Mouse (Mus musculus): ENCODE data around the gene Crebl2.

Crebl2 gene

DNA sequence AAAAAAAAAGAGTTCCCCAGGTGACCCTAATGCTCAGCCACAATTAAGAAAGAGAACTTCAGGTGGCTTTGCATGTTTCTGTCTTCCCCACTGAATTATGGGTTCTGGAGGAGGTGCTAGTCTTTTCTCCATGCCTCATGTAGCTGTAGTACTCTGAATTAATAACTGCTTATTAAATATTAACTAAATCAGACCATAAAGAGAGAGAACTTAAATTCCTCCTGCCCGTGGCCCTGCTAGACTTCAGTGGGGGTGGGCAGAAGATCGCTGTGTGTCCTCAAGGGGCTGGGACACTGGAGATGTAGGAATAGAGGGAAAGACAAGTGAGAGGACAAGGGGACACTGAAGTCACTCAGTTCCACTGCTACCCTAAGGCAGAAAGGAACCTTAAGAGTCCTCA lies 42.3 kb downstream of the Crebl2 start:
- DNase-seq (ENCODE audit: low read depth, low spot score), result no peak

DNA sequence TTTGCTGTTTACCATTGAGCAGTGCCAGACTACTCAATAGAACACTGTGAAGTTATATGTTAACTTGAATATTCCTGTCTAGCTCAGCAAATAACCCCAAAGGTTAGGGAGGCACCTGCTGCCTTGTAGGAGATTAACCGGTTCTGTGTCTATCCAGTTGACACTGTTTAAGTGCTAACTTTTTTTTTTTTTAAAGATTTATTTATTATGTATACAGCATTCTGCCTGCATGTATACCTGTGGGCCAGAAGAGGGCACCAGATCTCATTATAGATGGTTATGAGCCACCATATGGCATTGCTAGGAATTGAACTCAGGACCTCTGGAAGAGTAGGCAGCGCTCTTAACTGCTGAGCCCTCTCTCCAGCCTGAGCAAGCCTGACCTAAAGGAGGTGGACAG lies 43.1 kb downstream of the Crebl2 start:
- DNase-seq (ENCODE audit: low read depth, low spot score), result no peak

DNA sequence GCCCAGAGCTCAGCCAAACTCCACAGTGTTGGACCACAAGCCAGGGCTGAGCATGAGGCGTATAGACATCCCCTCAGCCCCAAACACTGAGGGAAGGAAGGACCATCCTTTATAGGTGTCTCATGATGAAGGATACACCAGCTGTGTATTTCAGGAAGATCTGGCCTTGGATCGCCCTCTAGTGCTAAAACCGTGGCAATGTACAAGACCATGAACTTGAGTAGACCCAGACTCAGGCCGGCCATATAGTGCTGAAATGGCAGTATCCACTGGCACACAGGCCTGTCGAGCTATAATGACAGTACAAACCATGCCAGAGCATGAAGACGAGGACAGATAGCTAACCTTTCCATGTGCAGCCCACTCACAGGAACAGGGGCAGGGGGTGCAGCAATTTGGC lies 46.8 kb downstream of the Crebl2 start:
- peak; percentile 79 for DNase-seq (ENCODE audit: low read depth, low spot score)

DNA sequence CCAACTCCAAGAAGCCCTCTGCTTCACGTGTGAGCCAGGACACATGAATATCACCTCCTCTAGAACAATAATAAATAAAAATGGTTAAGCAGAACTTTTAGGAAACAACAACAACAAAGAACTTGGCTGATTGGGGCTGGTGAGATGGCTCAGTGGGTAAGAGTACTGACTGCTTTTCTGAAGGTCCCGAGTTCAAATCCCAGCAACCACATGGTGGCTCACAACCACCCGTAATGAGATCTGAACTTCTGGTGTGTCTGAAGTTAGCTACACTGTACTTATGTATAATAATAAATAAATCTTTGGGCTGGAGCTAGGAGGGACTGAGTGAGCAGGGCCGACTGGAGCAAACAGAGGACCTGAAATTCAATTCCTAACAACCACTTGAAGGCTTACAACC lies 47.3 kb downstream of the Crebl2 start:
- no peak for DNase-seq (ENCODE audit: low read depth, low spot score)

DNA sequence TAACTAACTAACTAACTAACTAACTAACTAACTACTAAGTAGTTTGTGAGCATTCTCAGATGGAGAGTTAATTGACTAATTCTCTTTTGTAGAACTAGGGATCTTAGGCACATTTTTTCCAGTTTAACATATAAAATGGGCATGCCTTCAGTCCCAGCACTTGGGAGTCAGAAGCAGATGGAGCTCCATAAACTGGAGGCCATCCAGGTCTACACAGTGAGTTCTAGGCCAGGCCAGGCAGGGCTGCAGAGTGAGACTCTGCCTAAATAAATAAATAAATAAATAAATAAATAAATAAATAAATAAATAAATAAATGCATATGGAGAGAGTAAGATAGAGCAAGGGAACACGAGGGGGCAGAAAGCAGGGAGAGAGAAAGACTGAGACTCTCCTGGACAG lies 47.9 kb downstream of the Crebl2 start:
- DNase-seq (ENCODE audit: low read depth, low spot score), result no peak

DNA sequence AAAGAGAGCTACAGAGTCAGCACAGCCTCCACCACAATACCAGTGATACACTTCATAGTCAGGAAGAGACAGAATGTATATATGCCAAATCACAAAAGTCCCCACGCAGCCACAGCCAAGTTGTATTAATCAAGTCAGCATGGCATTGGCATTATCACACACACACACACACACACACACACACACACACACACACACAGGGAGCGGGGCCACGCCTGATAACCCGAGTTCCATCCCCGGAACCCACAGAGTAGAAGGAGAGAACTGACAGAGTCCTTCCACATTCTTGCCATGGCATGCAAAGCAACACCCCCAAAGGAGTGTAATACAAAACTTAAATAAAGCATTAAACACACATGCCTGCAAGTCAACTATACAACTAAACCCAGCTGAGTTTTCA lies 49.6 kb downstream of the Crebl2 start:
- DNase-seq (ENCODE audit: low read depth, low spot score), result no peak

DNA sequence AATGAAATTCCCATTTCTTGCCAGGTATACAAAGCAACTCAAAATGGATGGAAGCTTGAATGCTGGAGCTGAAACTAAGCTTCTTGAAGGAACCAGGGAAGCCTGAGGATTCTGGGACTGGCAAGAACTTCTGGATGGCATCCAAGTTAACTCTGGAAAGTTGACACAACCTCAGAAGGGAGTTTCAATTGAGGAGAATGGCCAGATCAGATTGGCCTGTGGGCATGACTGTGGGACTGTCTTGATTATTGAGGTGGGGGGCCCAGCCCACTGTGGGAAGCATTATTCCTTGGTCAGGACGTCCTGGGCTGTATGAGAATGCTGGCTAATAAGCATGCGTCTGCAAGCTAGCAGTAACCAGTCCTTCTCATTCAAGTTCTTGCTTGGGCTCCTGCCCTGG lies 50.1 kb downstream of the Crebl2 start:
- DNase-seq (ENCODE audit: low read depth, low spot score), result no peak

DNA sequence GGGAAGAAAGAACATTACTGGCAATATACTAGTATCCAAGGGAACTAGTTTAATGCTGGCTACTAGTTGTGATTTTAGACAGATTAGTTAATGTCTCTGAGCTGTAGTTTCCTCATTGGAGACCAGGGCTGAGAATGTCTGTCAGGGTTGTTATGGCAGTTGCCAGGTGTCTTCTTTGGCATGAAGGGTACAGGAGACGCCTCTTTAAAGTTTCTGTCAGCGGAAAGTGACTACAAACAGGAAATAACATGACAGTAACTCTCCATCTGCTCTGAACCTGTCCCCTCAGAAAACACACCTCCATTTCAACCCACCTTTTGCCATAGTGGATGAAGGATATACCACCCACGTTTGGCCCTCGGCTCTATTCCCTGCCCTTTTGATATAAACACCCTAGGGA lies 53.7 kb downstream of the Crebl2 start:
- DNase-seq (ENCODE audit: low read depth, low spot score), result no peak

DNA sequence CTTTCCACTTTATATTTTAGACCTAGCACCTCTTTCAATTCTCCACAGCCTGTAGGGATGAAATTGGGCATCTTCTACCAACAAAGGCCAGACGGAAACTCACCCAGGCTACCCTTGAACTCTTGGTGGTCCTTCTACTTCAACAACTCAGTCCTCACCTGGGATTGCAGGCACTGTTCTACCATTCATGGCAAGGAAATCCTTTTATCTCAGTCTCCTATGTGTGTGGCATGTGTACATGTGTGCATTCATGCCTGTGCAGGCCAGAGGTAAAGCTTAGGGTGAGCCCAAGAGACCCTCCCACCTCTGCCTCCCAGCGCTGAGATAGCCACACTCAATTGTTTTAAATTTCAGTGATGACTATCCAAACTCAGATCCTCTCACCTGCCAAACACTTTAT lies 55.6 kb downstream of the Crebl2 start:
- no peak for DNase-seq (ENCODE audit: low read depth, low spot score)

DNA sequence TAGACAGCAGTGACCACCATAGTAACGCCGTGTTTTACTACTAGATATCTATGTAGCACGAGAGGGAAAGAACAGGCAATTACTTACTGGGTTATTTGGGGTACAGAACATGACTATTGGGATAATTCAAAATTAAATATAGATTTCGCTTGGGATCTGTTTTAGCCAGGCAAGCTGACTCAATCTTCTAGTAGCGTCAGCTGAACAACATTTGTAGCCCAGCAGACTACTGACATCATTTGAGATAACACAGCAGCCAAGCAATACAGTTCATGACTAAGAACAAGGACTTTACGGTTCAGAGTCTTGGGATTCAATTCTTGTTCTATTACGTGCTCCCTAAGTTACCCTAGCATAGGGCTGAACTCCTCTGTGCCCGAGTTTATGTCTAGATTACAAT lies 56.5 kb downstream of the Crebl2 start:
- DNase-seq (ENCODE audit: low read depth, low spot score), result no peak

DNA sequence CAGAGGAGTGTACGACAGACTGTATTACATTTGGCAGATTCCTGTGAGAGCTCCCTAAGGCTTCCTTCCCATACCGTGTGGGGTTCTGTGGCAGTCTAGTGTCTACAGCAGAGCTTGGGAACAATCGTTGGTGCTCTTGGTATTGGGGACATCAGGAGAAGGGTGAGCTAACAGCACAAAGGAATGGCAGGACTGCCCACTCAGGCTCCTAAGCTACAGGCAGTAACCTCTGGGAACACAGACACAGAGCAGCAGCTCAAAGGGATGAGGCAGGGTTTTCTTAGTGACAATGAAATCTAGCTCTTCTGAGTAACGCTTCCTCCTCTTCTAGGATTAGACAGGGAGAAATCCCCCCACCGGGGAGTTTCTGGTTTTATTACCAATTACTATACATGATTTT lies 57.1 kb downstream of the Crebl2 start:
- no peak for DNase-seq (ENCODE audit: low read depth, low spot score)

DNA sequence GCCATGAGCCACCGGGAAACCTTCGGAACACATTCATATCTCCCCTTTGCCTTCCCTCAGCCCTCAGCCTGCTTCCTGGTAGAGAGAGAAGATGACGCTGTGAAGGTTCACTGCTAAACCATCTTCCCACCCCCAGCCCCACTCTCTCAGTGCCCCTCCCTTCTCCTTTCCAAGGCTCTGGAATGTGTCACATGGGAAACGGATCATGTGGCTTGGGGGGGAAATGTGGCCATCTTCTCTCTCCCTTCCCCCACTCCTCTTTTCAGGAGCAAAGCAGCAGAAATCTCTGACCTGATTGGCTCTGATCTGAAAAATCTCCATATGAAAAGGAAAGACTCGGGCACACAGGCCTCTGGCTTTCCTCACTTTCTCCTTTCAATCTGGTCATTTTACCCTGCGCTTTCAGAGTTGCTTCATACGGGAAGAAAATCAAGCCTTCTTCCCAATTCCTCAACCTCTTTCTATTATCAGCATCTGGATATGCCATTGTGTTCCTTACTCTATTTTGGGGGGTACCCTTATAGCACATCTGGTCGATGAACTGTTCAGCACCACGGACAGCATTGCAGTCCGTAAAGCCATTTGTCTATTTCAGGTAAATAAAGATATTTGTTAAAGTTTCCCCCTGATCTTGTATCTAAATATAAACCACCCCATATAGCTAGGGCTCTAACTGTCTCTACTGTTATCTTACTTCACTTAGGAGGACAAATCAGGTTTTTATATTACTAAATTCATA lies 57.9 kb downstream of the Crebl2 start:
- no peak for DNase-seq (ENCODE audit: low read depth, low spot score)

DNA sequence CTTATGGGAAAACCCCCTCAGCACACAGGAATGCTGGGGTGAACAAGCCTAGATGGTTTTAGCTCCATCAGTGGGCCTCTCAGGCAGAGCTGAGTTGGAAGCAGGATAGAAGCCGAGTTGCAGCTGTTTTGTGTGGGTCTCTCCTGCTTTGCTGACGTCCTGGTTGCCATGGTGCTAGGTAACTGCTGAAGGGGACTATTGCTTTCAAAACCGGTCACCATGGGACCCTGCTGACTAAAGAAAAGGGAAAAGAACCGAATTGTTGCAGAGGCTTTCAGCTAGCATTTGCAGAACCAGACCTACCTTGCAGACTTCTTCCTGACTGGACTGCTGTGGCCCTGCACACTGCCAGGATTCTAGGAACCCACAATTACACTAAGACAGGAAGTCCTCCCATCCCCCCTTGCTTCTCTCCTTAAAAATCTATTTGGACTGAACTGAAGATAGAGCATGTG lies 58.6 kb downstream of the Crebl2 start:
- no peak for DNase-seq (ENCODE audit: low read depth, low spot score)

DNA sequence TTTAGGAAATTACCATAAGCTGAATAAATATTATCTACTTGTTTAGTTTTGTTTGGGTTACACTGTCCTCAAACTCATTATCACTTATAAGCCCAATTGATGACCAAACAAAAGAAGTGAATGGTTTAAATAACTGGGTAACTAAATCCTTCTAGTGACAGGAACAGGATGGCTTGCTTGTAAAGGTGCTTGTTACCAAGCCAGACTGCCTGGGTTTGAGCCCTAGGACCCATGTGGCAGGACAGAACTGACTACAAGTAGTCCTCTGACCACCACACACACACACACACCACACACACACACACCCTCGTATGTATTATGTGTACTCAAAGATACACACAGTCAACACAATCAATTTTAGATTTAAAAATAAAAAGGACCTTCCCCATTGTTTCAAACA lies 59.8 kb downstream of the Crebl2 start:
- DNase-seq (ENCODE audit: low read depth, low spot score), result no peak

DNA sequence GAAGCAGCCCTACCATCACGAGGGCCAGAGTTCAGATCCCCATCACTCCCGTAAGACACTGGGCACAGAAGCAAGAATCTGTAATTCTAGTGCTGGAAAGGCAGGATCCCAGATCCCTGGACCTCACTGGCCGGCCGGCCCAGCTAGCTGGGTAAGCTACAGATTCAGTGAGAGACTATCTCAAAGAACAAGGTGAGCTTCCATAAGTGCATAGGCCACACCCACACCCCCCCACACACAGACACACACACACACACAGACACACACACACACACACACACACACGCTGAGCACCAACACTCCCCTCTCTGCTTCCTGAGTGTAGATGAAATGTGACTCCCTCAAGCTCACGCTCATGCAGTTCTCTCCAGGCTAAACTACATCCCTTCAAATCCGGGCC lies 60.5 kb downstream of the Crebl2 start:
- no peak for DNase-seq (ENCODE audit: low read depth, low spot score)

DNA sequence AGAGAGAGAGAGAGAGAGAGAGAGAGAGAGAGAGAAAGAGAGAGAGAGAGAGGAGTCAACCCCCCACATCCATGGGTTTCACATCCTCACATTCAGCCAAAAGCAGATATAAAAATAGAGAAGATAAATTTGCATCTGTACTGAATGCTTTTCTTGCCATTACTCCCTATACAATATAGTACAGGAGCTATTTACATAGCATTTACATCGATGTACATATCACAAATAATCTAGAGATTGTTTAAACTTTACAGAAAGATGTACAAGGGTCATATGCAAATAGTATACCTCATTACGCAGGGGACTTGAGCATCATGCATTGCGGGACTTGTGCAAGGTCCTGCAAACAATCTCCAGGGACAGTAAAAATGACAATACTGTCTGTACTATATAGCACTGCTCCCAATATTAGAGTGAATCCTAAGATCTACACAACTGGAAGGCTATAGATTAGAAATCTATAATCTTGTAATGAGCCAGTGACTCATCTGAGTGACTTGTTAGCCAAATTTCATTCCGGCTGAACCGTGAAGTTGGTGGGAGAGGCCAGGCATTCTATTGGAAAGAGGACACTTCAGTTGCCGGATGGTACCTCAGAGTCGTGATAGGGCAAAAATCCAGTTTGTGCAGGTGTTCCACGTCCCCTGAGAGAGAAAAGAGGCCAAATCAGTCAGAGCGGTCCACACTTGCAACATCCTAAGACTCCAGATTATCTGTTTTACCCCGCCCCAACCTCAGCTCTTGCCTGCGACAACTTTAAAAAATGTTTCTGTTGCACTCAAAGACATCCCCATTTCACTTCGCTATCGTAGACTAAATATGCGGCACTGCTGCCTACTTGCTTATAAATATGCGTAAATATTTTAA lies 66.8 kb downstream of the Crebl2 start:
- DNase-seq (ENCODE audit: low read depth, low spot score), result no peak

DNA sequence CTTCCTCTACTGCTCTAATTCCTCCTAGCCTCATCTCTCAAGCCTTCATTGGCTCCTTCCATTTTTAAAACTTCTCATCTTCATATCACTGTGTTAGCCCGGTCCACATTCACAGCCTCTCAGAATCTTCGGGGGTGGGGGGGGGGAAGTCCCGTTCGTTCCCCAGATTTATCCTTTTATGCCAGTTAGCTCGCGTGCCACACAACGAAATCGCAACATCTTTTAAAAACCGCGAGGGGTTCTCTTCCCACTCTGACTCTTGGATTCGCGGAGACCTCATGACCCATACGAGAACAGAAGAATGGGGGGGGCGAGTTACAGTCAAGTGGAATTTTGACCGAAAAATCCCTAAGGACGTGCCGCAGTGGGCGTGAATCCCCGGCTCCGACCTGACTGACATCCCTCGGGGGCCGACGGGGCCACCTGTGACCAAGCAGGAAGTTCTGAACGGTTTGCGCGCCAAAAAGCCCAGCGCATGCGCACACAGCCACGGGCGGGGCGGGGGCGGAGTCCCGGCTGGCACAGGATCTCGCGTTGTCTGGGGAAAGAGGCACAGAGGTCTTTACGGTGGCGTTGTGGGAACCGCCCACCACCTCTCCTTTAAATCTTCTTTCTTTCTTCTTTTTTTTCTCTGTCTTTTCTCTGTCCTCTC lies 67.6 kb downstream of the Crebl2 start:
- DNase-seq (ENCODE audit: low read depth, low spot score), result peak; percentile 95

DNA sequence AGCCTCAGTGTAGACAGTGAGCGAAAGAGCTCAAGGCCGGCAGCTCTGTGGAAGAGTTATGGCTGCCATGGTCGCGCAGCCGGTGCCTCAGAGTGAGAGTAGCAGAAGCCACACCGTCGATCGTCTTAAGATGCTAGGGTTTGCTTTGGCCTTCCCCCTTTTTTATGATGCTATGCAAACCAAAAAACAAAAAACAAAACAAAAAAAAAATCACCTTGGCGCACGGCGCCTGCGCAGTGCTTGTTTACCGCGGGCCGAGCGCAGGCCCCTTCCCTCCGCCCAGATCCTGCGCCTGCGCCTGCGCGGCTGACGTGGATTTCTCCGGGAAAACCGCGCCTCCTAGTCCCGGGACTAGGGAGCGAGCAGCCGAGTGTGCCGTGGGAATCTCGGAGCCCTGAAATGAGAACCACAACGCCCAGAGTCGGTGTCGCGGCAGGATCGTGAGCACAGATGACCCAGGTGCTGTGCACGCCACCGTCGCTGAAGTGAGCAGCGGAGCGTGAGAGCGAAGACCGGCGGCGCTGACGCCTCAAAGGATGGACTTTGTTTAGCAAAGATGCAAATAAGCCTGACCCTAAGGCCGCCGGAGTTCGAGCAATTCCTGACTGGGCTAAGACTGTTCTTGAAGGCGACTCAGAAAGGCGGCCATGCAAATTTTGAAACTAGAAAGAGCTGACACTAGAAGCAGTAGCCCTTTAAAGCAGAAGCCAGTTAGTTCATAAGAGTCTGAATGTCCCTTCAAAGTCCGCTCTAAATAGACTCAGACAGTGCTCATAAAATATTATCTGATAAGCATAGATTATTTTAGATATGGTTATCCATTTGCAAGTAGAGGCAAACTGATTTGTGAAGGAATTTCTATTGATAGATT lies 68.4 kb downstream of the Crebl2 start, which contains the start of gene Gpr19:
Gene Gpr19, minus strand, starts transcription at position 484 of the 871 bp plus-strand sequence.
- DNase-seq (ENCODE audit: low read depth, low spot score), result peak; percentile 98

DNA sequence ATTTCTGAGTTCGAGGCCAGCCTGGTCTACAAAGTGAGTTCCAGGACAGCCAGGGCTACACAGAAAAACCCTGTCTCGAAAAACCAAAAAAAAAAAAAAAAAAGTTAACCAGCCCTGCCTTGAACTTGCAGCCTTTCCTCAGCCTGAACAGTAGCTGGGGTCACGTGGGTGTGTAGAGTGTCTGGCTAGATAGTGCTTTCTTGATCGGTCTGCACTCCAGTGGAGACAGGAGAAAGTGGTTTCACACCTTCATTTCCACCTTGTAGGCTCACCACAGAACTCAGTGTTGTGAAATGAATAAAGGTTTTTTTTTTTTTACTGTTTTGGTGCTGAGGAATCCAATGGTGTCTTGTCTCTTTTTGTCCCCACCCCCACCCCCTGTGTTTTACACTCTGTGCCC lies 73.4 kb downstream of the Crebl2 start:
- no peak for DNase-seq (ENCODE audit: low read depth, low spot score)

DNA sequence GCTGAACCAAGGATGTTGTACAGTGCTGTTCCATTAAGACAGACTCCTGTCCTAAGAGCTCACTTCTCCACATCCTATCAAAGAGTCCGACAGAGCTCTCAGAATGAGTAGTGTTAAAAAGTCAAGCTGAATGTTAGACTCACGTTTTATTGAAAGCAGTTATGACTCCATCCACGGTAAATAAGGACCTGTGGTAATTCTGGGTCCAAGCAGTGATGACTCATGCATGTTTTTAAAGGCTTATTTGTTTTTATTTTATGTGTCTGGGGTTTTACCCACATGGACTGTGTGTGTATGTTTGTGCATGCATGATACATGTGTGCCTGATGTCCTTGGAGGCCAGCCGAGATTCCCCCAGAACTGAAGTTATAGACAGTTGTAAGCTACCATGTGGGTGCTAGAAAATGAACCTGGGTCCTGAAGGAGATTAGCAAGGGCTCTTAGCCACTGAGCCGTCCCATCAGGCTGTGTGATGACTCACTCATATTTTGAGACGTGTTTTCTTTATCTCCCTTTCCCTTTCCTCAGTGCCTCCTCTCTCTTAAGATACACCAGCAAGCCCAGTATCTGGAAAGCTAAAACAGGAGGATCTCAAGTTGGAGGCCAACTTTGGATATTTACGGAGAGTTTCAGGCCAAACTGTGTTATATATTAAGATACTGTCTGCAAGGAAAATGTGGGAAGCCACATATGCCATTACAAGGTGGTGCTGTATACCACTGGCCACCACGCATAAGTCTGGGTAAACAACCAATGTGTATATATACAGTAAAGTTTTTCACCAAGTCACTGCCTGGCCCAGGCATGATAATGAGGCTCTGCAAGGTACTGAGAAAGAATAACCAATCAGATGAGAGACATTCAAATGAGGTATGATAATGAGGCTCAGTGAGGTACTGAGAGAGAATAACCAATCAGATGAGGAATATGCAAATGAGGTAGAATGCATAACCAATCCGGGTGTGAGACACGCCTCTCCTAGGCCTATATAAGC lies 74.2 kb downstream of the Crebl2 start:
- peak; percentile 70 for DNase-seq (ENCODE audit: low read depth, low spot score)
